ENCODE assay signal across 11 mouse cellular contexts in genomic region chr13:111893221-111893713, GRCm38 (mm10).
A peak's percentile ranks its signal among the peaks of the same experiment; 100 is the strongest.
DNase-seq lines count a peak whose midpoint lies in the region; ATAC-seq lines count a peak whose summit lies in the region.
"Had no signal": no experiment of that assay in that cellular context is flagged by ENCODE, and none has a peak within 500 bp of the region (broad histone marks: within the 10 kb centered on the region; RNA-seq: fewer than 3 reads in every experiment).

No protein-coding gene starts in this region.

- ATAC-seq in forebrain, embryonic 14.5 days = no peak
- ATAC-seq in megakaryocyte, adult 5-6 weeks (ENCODE audit: poor library complexity, severe bottlenecking) = peak; percentile 25; the same call in 1 of the 2 replicates

- peak; percentile 31 for DNase-seq in forebrain, embryonic 14.5 days (ENCODE audit: low spot score)
- no peak for DNase-seq in forebrain, embryonic 10.5 days (ENCODE audit: extremely low spot score, low spot score)
- peak; percentile 4 for DNase-seq in thymus, postnatal 0 days (ENCODE audit: low spot score)
- no peak for DNase-seq in thymus, postnatal 36 days
- DNase-seq in cerebellum, adult 11-12 months = no peak
- DNase-seq in layer of hippocampus, postnatal 25 days (ENCODE audit: extremely low spot score in 1 of 2, low spot score in 1 of 2) = no peak
- DNase-seq in lung, postnatal 25 days (ENCODE audit: low spot score) = no peak
- DNase-seq: cerebellum, adult 11 months had no signal

- H3K36me3 ChIP-seq in forebrain, embryonic 14.5 days (ENCODE audit: control insufficient read depth, insufficient read depth, low read length) = no peaks in the 10 kb centered on the region
- no peaks in the 10 kb centered on the region for H3K36me3 ChIP-seq in forebrain, embryonic 10.5 days (replicated peaks)
- H3K36me3 ChIP-seq: heart, embryonic 13.5 days; limb, embryonic 15.5 days had no signal

- no peaks in the 10 kb centered on the region for H3K9me3 ChIP-seq in forebrain, embryonic 14.5 days (replicated peaks; ENCODE audit: control insufficient read depth, low read length)
- no peaks in the 10 kb centered on the region for H3K9me3 ChIP-seq in forebrain, embryonic 10.5 days
- H3K9me3 ChIP-seq: heart, embryonic 13.5 days; limb, embryonic 15.5 days had no signal

- no peaks in the 10 kb centered on the region for H3K27me3 ChIP-seq in forebrain, embryonic 14.5 days (replicated peaks; ENCODE audit: control insufficient read depth, insufficient read depth, low read length)
- no peaks in the 10 kb centered on the region for H3K27me3 ChIP-seq in forebrain, embryonic 10.5 days (ENCODE audit: poor library complexity, severe bottlenecking)
- H3K27me3 ChIP-seq: limb, embryonic 15.5 days had no signal

- no peak overlapping the region for H3K4me2 ChIP-seq in forebrain, embryonic 14.5 days (ENCODE audit: low read length)
- H3K4me2 ChIP-seq: heart, embryonic 13.5 days; limb, embryonic 15.5 days had no signal

- no peak overlapping the region for H3K9ac ChIP-seq in forebrain, embryonic 14.5 days (ENCODE audit: low read length)
- H3K9ac ChIP-seq: heart, embryonic 13.5 days; limb, embryonic 15.5 days had no signal

- WGBS in forebrain, embryonic 14.5 days = 68% methylated on average over 14 of the region's 14 CpGs
- WGBS in forebrain, embryonic 10.5 days = 74% methylated on average over 14 of the region's 14 CpGs

- no peaks in the 10 kb centered on the region for H3K4me1 ChIP-seq in forebrain, embryonic 14.5 days (ENCODE audit: control insufficient read depth, insufficient read depth, low read length)
- peaks cover 19% of the 10 kb centered on the region for H3K4me1 ChIP-seq in forebrain, embryonic 10.5 days

- no peak overlapping the region for H3K4me3 ChIP-seq in forebrain, embryonic 14.5 days (ENCODE audit: low read depth, low read length)
- H3K4me3 ChIP-seq in forebrain, embryonic 10.5 days = no peak overlapping the region
- H3K4me3 ChIP-seq: heart, embryonic 13.5 days; limb, embryonic 15.5 days had no signal

- no peak overlapping the region for H3K27ac ChIP-seq in forebrain, embryonic 14.5 days (ENCODE audit: low read depth, low read length)
- no peak overlapping the region for H3K27ac ChIP-seq in forebrain, embryonic 10.5 days
- H3K27ac ChIP-seq: heart, embryonic 13.5 days; limb, embryonic 15.5 days had no signal

Comparison
In these comparisons a context has a peak if more than half of its experiments do, and no peak if none do; other contexts are left out.
1. DNase-seq: peak in forebrain, embryonic 14.5 days (single experiment) and thymus, postnatal 0 days (single experiment); none in forebrain, embryonic 10.5 days (single experiment), thymus, postnatal 36 days (0 of 2), cerebellum, adult 11-12 months (single experiment), layer of hippocampus, postnatal 25 days (0 of 2) and lung, postnatal 25 days (single experiment).